Mouse (Mus musculus) testis, adult 2 months (tissue): Measurements from ENCODE around the gene Elof1.

Experiments used
- CTCF ChIP-seq: fragments of 200-500 bp; IDR thresholded peaks from 2 replicates; pipeline ENCODE4 v1.5.1; 2012; ENCODE audit warnings: low read depth, mild to moderate bottlenecking, inconsistent platforms, low read length, moderate library complexity; ENCODE audit not compliant: control insufficient read depth, insufficient read depth, insufficient replicate concordance
- POLR2A ChIP-seq: fragments of 200-500 bp; IDR thresholded peaks from 2 replicates; pipeline ENCODE4 v1.6.1; 2012; ENCODE audit warnings: low read depth, mild to moderate bottlenecking, inconsistent platforms, low read length, moderate library complexity; ENCODE audit not compliant: control insufficient read depth

DNA sequence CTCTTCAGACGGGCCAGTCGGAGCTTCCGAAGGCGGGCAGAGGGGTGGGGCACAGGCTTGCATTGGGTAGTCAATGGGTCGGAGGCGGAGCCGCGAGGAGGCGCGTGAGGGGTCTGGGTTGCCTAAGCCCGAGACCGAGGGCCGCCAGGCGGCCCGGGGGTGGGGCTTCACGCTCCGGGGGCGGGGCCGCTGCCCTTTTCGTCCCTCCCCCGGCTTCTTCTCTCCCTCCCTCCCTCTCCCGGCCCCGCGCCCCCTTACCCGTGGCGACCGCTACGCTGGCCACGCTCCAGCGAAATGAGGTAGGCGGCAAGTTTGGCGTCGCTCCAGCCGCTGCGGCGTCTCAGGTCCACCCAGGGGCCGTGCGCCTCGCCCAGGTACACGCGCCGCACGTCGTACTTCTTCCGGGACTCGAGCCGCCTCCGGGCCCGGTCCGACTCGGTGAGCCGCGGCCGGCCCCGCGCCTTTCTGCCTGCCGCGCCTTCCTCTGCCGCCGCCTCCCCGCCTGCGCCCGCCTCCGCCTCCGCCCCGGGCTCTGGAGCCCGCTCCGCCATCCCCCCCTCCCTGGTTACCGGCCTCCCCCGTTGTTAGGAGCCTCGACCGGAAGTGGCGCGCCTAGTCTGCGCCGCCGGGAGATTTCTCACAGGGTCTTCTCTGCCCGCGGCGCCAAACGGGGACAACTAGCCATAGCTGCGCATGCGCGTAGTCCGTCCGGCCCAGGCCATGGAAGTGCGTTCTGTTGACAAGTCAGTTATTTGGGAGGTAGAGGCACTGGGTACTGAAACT is 46.0 kb downstream of the Elof1 start, which contains the start of the genes Gm49318 and Zfp653:
- no peak for TF ChIP-seq CTCF
- TF ChIP-seq POLR2A, result peak; percentile 86; the same call in 1 of the 2 replicates
